Mouse (Mus musculus) large intestine, adult 2 months (tissue): ENCODE results near the gene Trpm3. TPM values are rescaled to one million over a fixed set of nuclear protein-coding genes. Genes with fewer than 3 reads are reported as not detected.

ENCODE experiments used
- DNase-seq: peaks from one replicate; pipeline ENCODE4 v3.0.0-alpha.2; 2012; ENCODE audit warnings: low read depth, low spot score
- WGBS: fragments of 180-500 bp; shearing (Covaris S2); methylation state at CpG from one replicate; pipeline ENCODE4 v1.1.7; 2018; 5-methylcytosine and 5-hydroxymethylcytosine counted together
- polyA plus RNA-seq: library from polyadenylated mRNA; depleted of rRNA; stranded (reverse); fragments of >200 nt; gene quantifications from 2 replicates; pipeline ENCODE4 v1.2.3, GENCODE M21; 2012

Gene Trpm3
- polyA plus RNA-seq, 1 experiment, result 0.06 TPM

- 69% methylated on average over 2 of the region's 2 CpGs for WGBS
- DNase-seq, result no peak
Measured at GRCm38 (mm10) chr19:22456935-22457334, 318.1 kb downstream of the Trpm3 start.

- DNase-seq, result no peak
Measured at GRCm38 (mm10) chr19:22462043-22462442, 323.2 kb downstream of the Trpm3 start.

GRCm38 (mm10) chr19:22463506-22463905 is 324.7 kb downstream of the Trpm3 start:
- 67% methylated on average over 3 of the region's 3 CpGs for WGBS
- DNase-seq, result no peak

GRCm38 (mm10) chr19:22469608-22470007 is 330.8 kb downstream of the Trpm3 start:
- WGBS, result 69% methylated on average over 4 of the region's 4 CpGs
- DNase-seq, result no peak

- WGBS, result 60% methylated on average over 4 of the region's 4 CpGs
- no peak for DNase-seq
Measured at GRCm38 (mm10) chr19:22473030-22473712, 334.3 kb downstream of the Trpm3 start.

DNA sequence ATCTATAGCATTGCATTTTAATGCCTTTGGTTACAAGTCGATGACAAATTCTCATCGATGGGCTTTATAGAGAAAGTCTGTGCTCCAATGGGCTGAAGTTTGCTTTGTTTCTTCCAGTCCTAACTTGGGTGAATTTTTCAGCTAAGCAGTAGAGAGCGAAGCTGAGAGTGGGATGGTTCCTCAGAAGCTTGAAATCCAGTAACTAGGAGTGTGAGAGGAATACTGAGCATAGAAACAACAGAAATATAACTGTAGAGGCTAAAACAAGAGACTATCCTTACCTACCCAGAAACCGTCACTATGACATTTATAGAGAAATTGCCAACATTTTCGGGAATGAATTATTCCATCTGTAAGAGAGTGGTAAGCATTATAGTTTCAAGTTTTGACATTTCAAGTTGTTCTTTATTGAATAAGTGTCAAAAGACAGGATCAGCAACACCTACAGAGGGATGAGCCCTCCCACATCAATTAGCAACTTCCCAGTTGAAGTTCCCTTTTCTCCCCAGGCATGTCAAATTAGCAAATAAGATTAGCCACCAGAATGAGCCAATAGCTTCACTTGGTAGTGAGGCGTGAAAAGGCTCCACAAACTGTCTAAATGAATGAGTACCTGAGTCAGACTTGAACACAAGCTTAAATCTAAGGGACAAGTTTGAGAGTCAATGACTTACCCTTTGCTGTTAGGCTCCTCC is 339.6 kb downstream of the Trpm3 start:
- DNase-seq, result no peak
- 86% methylated on average over 6 of the region's 6 CpGs for WGBS

DNA sequence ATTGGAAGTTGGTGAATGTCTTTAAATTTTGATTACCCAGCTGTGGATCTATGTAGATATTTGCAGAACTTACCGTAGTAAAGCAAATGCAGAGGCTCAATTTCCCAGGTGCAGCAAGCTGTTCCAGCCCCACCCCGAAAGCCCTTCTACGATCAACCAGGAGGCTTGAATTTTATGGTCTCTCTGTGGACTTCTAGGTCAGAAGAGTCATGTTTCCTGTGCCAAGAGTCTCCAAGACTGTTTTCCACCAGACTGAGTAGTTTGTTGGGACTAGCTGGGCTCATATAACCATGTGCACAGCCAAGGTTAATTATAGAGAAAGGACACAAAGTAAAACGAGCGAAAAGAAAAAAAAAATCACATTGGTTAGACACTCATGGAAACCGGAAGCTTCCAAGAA is 364.6 kb downstream of the Trpm3 start:
- 45% methylated on average over 6 of the region's 6 CpGs for WGBS

GRCm38 (mm10) chr19:22518508-22518907 is 379.7 kb downstream of the Trpm3 start:
- 22% methylated on average over 6 of the region's 6 CpGs for WGBS

More for the DNA sequence above, 364.6 kb downstream of the Trpm3 start:
- no peak for DNase-seq

DNA sequence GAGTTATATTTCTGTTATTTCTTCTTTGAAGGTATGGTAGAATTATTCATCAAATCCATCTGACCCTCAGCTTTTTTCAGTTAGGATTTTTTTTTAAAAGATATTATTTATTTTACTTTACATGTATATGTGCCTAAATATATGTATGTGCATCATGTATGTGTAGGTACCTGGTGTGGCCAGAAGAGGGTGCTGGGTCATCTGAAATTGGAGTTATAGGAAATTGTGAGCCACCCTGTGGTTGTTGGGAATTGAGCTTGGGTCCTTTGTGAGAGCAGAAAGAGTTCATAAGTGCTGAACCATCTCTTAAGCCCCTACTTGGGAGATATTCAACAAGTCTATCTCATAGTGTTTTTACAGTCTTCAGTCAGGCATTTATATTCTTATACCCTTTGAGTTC is 389.1 kb downstream of the Trpm3 start:
- no peak for DNase-seq

More at GRCm38 (mm10) chr19:22518508-22518907, 379.7 kb downstream of the Trpm3 start:
- no peak for DNase-seq

GRCm38 (mm10) chr19:22542990-22543709 is 404.3 kb downstream of the Trpm3 start:
- no peak for DNase-seq
- 72% methylated on average over 6 of the region's 6 CpGs for WGBS

GRCm38 (mm10) chr19:22552179-22552578 is 413.3 kb downstream of the Trpm3 start:
- peak; percentile 1 for DNase-seq
- 17% methylated on average over 5 of the region's 5 CpGs for WGBS

DNA sequence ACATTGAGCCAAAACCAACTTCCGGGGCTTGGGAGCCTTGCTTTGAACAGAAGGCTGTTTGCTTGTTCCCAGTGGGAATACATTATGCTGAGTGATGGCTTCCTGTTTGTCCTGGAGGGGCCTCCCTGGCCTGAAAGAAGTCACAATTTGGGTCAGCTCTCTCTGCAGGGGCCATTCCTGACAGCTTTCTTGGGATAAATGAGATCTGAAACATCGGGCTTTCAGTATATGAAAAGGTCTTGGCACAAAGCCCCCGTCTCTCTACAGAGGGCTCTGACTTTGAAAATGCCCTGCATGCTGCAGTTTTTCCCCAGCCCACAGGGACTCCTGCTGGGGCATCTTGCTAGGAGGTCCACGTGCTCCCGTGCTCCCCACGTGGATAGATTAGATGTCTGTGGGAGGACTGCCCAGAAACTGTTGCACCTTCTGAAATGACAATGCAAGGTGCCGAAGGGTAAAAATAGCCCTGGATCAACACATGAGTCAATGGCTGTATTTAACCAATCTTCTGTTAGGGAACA is 415.6 kb downstream of the Trpm3 start:
- DNase-seq, result no peak
- 31% methylated on average over 7 of the region's 7 CpGs for WGBS

- 80% methylated on average over 11 of the region's 11 CpGs for WGBS
- DNase-seq, result no peak
Measured at GRCm38 (mm10) chr19:22572396-22572795, 433.6 kb downstream of the Trpm3 start.

DNA sequence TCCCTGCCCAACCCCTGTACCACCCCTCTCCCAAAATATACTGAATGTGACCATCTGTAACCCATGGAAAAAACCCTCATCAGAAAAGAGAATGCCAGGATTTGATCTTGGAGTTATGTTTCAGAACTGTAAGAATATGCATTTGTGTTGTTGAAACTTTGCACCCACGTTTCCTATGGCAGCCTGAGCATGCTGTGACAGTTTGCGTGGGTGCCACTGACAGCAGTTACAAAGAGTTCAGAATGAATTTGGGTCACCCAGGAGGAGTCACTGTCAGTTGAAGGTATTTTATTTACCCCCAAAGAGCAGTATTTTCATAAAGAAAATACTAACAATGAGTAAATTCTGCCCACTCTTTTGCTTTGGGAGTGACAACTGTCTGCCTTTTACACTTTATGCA is 434.0 kb downstream of the Trpm3 start:
- no peak for DNase-seq
- 83% methylated on average over 2 of the region's 2 CpGs for WGBS

GRCm38 (mm10) chr19:22582120-22582745 is 443.4 kb downstream of the Trpm3 start:
- whole genome bisulfite sequencing, result 73% methylated on average over 4 of the region's 4 CpGs

GRCm38 (mm10) chr19:22594492-22594891 is 455.6 kb downstream of the Trpm3 start:
- WGBS, result 83% methylated on average over 3 of the region's 3 CpGs
- no peak for DNase-seq

More at GRCm38 (mm10) chr19:22582120-22582745, 443.4 kb downstream of the Trpm3 start:
- DNase-seq, result no peak

- whole genome bisulfite sequencing, result 72% methylated on average over 2 of the region's 2 CpGs
- no peak for DNase-seq
Measured at GRCm38 (mm10) chr19:22595246-22595645, 456.4 kb downstream of the Trpm3 start.

DNA sequence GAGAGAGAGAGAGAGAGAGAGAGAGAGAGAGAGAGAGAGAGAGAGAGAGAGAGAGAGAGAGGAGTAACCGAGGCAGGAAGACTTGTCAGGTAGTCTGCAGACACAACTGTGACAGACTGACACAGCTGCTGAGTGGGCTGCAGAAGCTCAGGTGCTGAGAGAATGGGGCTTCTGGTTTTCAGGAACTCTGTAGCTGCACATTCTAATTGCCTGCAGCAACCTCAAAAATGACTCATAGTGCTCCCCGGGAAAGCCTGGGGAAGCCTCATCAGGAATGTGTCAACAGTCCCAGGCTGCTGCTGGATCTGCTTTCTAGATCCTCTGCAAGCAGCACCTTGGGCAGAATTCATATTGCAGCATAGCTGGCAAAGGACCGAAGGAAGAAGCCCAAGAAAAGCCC is 457.9 kb downstream of the Trpm3 start:
- 38% methylated on average over 3 of the region's 3 CpGs for WGBS
- no peak for DNase-seq

DNA sequence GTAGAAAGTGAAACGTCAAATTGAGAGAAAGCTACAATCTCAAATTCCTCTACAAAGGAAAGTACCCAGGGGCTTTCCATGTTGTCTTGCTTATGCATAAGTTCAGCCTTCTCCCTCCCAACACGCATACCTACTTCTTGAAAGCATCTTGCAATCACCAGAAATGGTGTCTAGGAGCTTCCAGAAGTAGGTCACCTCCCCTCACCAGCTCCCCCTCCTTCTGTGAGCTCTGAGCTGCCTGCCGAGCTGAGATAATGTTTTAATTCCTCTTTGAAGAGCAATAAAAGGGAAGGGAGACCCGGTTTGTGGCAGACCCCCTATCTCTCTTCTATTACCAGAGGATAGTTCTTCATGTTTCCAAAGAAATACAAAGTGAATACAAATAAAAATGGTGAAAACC is 465.5 kb downstream of the Trpm3 start:
- no peak for DNase-seq
- 21% methylated on average over 4 of the region's 4 CpGs for WGBS
